Mouse (Mus musculus): Measurements from ENCODE around the gene Ifih1.

The Ifih1 gene

DNA sequence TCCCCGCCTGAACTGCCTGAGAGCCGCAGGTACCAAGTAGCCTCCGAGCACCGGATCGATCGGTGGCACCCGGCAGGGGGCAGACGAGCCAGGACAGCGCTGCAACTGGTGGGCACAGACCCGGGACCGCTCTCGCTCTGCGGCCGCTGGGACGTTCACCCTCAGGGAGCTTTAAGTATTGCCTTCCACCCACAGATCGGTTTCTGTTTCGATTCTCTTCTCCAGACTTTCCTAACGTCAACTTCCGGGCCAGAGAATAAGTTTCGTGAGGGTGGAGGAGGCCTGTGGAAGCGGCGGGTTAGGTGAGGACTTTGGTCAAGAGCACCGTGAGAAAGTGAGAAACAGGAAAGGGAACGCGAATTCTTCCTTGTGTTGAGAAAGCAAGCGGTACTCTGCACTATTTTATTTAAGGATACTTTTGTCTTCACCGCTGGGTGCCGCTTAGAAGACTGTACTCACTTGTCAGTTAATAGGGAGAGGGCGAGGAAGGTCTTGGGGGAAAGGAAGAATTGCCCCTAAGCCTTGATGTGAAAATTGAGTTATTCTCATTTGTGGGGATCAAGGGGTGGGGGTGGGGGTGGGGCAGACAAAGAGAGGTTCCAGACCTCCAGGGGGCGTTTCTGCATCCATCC, at the start of gene Ifih1:
Ifih1 (minus strand) TSS at position 242 of the 632 bp plus-strand sequence.
- peak; percentile 63 for DNase-seq

DNA sequence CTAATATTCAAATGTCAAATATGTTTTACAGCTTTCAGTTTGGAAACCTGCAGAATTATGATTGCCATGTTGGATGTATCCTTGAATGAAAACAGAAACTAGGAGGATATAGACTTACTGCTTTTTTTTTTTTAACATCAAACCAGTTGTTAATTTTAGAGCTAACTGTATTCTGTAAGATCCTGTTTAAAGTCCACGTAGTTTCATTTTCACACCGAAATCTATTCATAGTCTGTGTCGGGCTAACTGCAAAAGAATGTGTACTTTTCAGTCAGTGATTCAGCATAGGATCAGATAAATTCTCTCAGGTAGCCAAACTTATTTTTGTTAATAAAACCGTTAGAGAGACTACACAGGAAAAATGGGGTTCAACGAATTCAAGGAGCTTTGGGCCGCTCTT, 39.9 kb upstream of the Ifih1 start:
- DNase-seq, result no peak

DNA sequence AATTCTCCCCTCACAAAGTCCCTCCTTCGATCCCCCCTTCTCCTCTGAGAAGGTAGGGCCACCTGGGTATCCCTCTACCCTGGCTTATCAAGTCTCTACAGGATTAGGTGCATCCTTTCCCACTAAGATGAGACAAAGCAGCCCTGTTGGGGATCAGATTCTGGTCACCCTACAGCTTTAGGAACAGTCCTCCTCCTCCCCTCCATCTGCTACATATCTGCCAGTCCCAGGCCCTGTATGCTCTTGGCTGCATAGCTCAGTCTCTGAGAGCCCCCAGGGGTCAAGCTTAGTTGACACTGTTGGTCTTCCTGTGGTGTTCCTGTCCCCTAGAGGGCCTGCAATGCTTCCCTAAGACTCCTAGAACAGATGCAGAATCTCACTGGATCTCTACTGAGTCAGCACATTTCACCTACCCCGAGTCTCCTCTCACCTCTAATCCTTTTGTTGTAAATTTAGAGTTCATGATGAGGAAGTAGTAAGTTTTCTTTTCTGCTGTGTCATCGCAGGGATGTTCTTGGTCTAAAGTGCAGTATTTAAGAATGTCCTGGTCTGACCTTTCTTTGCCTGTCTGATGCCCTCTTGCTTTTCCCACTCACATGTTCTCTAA, 39.0 kb upstream of the Ifih1 start:
- DNase-seq, result no peak

DNA sequence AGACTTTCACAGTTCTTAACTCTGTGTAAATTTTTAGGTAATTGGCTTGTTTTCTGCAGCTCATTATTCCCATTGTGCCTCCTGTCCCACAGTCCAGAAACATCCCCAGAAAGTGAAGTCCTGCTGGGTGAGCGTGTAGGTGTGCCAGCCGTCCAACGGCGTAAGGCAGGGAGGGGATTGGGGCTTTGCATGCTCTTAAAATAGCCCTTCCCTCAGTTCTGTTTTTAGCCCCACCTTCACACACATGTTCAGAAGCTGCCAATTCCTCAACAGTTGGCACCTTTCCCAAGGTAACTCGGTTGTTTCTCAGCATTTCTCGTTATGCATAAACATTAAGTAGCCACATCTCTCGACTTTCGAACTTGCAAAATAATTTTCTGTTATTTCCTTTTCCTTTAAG, 35.6 kb upstream of the Ifih1 start:
- no peak for DNase-seq

DNA sequence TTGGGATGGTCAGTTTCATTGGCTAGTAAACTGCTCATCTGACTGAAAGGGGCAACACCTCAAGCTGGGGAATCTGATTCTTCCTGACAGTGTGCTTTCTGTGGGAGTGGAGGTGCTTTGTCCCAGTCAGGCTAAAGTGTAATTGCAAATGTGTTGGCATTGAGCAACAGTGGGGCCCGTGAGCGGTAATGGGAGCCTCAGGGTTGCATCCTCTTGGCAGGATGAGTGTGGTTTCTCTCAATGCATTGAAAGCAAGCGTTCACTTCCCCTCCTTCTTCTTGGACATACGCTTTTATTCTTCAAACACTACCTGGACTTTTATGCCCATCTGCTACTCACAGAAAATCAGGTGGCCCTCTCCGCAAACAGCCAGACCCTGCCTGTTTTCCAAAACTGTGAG, 26.7 kb upstream of the Ifih1 start:
- no peak for DNase-seq

DNA sequence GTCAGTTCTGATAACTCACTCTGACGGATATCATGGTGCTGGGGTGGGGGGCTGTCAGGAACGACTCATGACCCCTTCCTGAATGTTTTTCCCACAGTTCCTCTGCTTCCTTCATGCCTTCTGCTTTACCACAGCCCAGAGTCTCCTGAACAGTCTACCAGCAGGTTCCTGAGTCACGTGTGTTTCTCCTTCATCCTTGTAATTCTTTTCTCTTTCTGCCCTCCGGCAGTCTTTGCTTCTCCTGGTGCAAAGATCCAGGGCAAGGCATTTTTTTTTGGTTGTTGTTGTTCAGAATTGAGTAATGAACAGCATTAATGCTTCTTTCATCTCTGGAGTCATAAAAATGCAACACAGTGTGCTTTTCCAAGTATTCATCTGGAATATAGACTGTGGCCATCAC, 24.7 kb upstream of the Ifih1 start:
- no peak for DNase-seq

DNA sequence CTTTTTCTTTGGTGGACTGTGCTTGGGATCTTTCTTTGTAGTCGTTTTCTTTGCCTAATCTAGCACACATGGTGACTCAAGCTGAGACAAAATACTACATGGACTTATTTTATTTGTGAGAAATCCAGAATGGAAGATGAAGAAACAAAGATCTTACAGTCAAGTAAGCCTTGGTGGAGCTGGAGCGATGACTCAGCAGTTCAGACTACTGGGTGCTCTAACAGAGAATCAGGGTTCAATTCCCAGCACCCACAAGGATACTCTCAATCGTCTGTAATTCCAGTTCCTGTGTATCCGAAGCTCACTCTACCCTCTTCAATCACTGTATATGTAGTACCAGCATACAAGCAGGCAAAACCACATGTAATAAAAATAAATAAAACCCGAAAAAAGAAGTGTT, 24.2 kb upstream of the Ifih1 start:
- no peak for DNase-seq

DNA sequence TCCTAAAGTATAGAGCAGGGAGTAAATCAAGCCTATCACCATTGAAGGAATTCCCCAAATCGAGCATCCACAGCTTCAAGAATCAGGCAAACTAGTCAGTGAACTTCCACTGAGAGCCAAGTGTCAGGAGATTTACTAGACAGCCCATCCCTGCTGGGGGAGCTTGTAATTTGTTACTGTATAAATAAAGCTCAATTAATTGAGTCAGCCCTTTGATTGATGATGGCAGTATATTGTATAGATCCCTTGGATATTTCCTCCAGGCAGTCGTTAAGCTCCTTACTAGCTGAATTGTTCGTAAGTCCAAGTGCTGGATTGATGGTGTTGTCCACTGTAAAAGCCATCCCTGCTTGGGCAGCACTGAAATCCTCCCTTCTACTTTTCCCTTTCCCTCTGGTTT, 23.8 kb upstream of the Ifih1 start:
- no peak for DNase-seq

DNA sequence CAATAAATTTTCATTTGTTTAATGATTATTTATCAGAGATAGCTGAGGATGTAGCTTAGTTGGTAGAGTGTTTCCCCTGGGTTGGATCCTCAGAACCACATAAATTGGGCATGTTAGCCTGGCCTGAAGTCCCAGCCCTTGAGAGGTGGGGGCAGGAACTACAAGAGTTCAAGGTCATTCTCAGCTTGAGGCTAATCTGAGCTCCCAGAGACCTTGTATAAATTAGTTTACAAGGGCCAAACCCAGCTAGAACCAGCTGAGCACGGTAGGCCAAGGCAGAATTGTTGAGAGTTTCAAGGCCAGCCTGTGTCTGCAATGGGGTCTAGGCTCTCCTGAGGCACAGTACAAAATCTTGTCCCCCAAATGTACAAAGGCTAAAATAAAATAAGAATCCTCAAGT, 19.5 kb upstream of the Ifih1 start:
- no peak for DNase-seq

DNA sequence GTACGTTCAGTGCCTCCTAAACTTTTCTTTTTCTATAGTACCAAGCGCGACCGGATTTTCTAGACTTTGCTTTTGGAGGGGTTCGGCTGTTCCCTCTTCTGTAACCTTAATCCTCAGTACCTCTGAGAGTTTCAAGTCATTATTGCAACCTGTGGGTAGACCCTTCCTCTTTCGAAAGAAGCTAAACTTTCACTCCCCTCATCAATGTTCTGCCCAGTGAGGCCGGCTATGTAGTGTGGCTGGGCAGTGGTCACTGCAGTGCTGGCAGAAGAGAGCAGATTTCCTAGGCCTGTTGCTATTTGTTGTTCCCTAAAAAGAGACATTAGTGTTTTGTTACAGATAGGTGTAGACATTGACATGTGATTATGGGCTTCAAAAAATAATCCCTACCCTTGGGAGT, 18.8 kb upstream of the Ifih1 start:
- no peak for DNase-seq

DNA sequence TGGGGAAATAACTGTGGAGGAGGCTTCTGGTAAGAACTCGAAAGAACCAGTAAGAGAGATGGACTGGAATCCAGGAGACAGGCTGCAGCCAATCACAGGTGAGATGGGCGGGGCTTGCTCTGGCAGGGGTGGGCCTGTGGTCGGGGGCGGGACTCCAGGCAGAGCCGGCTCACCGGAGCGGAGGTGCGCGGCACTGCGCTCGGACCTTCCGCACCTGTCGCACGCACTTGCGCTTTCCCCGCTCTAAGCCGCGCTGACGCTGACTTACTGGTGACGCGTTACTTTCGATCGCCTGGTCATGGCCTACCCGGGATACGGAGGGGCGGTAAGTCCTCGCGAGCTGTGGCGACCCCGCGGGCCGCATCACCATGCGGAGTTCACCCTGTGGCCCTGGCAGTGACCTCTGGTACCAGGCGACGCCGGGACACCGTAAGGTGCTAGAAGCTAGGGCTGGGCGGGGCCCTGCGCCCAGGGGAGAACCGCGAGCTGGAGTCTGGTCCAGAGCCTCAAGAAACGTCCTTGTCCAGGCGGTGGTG, 18.1 kb upstream of the Ifih1 start, which contains the start of gene Gca:
Gca (plus strand) TSS at position 151 of the 536 bp plus-strand sequence.
- peak; percentile 83 for DNase-seq

DNA sequence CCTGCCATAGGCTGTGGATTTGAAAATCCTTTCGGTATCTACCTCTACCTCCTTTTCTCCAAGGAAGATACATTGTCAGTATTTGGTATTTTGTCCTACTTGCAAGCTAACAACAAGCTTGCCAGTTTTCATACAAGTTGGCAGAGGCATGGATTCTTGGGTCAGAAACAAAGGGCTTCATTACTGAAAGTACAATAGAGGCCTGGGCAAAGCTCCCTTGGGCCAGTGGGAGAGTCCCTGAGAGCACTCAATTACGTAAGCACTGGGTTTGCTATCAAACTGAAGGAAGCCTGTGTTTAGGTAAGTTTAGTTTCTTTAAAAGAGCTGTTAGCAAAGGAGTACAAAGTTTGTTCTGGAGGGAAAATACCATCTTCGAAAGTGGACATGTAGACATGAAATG, 16.5 kb upstream of the Ifih1 start:
- no peak for DNase-seq

DNA sequence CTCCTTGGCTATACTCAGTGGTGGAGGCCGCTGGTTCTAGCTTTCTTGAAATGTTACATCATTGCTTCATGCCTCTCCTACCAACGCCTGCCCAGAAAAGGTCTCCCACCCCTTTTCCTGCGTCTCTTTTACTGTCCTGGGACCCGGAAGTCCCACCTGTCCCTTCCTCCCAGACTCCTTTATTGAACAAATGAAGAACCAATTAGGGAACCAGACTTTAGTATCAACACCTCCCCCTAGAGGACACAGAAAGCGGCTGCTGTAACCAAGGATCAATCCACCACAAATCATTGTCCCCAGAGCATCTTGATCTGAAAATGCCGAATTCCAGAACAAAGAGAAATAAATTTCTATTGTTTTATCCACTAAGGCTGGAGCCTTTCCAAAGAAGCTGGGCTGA, 14.5 kb upstream of the Ifih1 start:
- no peak for DNase-seq

DNA sequence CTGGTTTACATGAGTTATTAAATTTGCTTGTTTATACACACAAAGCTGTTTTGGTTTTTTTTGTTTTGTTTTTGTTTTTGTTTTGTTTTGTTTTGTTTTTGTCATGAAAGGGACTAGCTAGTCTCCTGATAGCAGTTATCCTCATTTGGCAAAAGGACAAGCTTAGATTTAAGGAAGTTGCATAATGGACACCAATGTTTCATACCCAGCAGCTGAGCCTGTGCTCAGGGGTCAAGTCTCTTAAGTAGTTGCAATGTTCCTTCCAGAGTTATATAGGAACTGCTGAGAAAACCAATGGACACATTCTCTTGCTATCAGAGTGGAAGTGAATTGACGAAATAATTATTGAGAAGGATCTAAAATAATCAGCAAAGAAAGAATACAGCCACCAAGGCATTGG, 10.0 kb upstream of the Ifih1 start:
- DNase-seq, result no peak

DNA sequence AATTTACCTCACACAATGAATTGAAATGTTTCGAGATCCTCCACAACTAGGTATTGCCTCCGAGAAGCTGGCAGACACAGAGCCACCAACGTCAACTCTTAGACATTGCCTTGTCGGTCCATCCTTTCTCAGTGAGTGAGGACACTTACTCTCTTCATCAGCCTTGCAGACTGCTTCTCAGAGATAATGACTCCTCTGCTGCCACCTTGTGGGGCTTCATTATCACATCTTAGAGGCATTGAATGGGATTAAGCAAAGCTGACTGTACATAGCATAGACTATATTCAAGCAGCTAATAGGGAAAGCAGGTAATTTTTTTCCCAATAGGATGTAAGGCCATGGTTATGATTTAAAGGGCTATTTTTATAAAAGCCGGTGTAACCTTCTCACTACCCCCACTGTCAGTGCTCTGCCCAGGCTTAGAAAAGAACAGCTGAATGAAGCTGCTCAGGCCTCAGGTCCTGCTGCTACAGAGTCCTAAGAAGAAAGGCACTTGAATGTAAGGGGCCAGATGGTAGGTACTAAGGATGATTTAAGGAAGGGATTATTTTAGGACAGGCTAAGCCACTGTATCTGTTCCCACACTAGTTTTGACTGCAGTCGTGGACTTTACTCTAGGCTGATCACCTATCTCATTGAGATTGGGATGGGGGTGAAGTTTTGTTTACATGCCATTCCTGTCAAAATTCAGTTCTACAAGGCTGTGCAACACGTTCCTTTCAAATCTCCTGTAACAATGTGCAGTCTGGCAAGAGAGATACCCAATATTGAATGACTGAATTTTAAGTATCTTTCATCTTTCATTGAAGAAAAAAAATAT, 8.7 kb upstream of the Ifih1 start:
- peak; percentile 61 for DNase-seq

DNA sequence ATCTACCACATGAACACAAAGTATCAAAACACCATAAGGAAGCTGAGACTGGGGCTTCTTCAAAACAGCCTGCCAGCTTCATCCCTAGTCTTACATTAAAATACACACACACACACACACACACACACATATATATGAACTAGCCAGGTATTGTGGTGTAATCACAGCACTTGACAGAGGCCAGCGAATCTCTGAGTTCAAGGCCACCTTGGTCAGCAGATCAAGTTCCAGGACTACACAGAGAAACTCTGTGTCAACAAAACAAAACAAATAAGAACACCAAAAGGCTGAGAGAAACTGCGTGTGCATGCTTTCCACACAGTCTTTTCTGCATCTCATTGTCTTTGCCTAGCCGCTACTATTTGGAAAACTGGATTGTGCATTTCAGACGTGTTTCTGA, 6.4 kb upstream of the Ifih1 start:
- DNase-seq, result no peak

DNA sequence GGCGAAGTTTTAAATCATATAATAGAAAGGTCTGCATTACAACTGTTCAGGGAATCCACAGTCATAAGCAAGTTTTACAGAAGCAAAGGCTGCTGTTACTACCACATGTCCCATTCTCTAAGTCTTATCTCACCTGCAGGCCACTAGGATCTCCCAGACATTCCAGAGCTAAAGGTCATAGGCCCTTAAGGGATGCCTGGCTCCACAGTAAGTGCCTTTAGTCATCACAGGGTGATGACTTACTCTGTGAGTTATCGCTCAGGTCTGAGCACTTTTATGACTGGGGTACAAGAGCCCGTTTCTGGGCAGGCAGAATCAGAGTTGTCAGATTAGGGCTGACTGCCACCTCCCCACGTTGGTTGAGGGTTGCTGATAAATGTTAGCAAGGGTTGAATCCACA, 5.8 kb upstream of the Ifih1 start:
- no peak for DNase-seq

DNA sequence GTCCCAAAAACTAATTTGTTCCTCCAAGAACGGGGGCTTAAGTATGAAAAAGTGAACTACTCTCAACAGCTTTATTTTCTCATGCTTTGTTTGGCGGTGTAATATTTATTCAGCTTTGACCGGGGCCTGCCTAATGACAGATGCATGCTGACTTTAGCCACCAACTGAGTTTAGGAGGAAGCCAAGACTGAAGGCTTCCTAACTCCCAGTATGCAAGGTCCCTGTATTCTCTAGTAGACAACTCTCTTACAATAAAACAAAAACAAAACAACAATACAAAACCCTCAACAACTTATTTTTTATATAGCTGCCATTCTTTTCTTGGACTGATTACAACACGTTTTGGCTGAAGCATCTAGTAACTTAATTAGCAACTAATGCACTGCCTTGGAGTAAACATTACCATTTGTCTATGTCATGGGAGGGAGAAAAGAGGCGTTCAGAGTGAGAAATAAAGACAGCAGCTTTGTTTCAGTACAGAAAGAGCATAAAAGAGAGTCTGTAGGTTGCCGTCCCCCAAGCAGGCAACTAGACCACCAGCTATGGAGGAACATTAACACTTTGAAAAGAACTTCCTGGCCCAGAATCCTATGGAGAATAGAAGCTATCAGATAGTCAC, 725 bp upstream of the Ifih1 start:
- DNase-seq, result no peak

DNA sequence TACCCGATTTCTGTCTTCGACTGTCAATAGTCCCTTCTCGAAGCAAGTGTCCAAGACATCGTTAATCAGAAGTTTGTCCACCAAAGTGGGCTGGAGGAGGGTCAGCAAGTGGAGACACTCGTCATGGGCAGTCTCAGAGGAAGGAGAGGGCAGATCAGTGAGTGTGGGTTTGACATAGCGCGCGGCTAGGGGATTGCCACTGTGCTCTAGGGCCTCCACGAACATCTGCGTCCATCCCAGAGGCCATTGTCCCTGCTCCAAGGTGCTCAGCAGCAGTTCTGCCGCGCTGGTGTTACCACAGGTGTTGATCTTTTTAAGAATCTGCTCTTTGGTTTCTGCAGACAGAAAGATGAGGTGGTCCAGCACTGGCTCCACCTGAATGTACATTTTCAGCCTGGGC, 580 bp downstream of the Ifih1 start:
- DNase-seq, result peak; percentile 16

DNA sequence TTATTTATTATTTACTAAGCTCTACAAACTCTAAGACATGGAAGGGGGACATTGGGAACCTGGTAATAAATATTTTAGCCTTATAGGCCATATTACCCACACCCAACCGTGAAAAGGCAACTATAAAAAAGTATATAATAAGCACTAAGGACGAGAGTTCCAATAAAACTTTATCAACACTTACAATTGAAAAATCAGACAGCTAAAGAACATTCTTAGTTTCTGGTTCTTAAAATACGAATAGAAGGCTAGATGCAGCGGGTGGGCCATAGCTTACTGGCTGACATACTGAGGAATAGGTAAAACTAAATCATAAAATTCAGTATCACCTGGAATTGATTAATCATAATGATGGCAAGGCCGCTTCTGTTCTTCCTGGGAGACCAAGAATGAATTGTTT, 1.2 kb downstream of the Ifih1 start:
- no peak for DNase-seq

DNA sequence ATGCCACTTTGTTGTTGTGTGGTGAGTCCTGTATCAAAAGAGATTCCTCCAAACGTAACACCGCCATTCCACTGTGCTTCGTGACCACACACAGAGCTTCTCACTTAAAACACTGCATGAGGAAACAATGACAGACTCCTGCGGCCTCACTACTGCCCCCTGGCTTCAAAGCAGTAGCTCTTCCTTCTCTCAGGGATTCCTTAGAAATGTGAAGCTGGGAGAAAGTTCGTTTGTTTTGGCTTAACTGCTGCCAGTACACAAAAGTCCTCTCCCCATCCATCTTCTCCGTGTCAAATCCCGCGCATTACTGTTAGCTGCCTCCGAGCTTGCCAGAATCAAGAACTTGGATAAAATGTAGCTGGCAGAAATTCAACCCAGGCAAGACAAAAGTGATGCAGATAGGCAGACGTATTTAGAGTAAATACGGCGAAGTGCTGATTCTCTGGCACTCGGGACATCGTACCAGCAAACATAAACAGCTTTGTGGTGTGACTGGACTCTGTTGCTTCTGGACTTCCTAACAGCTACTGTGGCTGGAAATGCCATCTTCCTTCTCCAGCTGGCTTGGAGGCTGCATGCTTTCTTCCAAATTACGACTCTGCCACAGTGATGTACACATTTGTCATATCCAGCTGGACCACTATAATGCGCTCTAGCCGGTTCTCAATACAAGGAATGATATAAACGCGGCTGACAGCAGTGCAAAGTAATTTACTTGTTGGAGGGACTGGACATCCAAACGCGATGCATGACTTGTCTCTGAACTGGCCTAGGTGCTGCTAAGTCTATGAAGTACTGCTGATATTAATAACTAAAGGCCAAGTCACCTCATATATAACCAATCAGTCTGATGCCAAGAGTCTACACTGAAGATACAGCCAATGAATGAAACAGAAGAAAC, 2.4 kb downstream of the Ifih1 start:
- peak; percentile 74 for DNase-seq

DNA sequence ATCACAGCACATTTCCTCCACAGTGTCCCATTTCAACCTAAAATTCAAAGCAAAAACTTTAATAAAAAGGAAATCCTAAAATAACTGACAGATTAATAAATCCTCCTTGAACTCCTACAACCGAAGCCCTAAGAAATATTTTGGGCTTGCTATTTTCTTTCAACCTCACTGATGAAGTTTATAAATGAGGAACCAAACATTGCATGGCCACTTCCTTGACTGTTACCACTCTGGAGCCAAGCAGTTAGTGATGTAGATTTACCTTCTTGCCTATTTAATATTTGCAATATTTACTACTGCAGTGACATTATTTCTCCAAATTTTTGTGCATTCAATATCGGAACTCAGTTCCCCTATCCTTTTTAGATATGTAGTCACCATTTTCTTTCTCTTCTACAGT, 6.2 kb downstream of the Ifih1 start:
- no peak for DNase-seq
